Mouse (Mus musculus) stomach, embryonic 16.5 days (tissue): ENCODE data around the gene Myl6. TPM values are rescaled to one million over a fixed set of nuclear protein-coding genes. Genes with fewer than 3 reads are reported as not detected.

Experiments
- ATAC-seq: fragments of 200-750 bp; cut with Nextera tagmentation; 2 replicates; pipeline ENCODE4 v1.8.0; 2017; ENCODE audit warnings: moderate number of reproducible peaks, moderate TSS enrichment; ENCODE audit not compliant: insufficient read depth, low FRiP score
- H3K27ac ChIP-seq: fragments of 300-500 bp; sonication (generic); 2 replicates; pipeline ENCODE4 v1.5.1; 2014; ENCODE audit warnings: low read length
- H3K27me3 ChIP-seq: fragments of 300-500 bp; sonication (generic); 2 replicates; pipeline ENCODE4 v1.6.1; 2014; ENCODE audit warnings: low read length, control low read depth, mixed read lengths; ENCODE audit not compliant: control insufficient read depth, insufficient read depth
- H3K36me3 ChIP-seq: fragments of 300-500 bp; sonication (generic); 2 replicates; pipeline ENCODE4 v1.6.1; 2014; ENCODE audit warnings: low read length; ENCODE audit not compliant: control insufficient read depth, insufficient read depth
- H3K4me1 ChIP-seq: fragments of 300-500 bp; sonication (generic); 2 replicates; pipeline ENCODE4 v1.6.1; 2014; ENCODE audit warnings: low read length, control low read depth, mixed read lengths; ENCODE audit not compliant: control insufficient read depth, insufficient read depth
- H3K4me2 ChIP-seq: fragments of 300-500 bp; sonication (generic); 2 replicates; pipeline ENCODE4 v1.6.1; 2014; ENCODE audit warnings: low read depth, low read length, mixed read lengths
- H3K4me3 ChIP-seq: fragments of 300-500 bp; sonication (generic); replicated peaks from 2 replicates; pipeline ENCODE4 v1.5.1; 2014; ENCODE audit warnings: mild to moderate bottlenecking, low read length
- H3K9ac ChIP-seq: fragments of 300-500 bp; sonication (generic); 2 replicates; pipeline ENCODE4 v1.6.1; 2014; ENCODE audit warnings: low read length
- H3K9me3 ChIP-seq: fragments of 300-500 bp; sonication (generic); replicated peaks from 2 replicates; pipeline ENCODE4 v1.6.1; 2016; ENCODE audit warnings: low read length, control low read depth; ENCODE audit not compliant: control insufficient read depth
- WGBS: fragments of 180-500 bp; shearing (Covaris S2); extraction: QIAGEN DNeasy Blood & Tissue Kit; methylation state at CpG from one replicate; pipeline ENCODE4 v1.1.7; 2014; 5-methylcytosine and 5-hydroxymethylcytosine counted together
- polyA plus RNA-seq: library from polyadenylated mRNA; unstranded; fragments of >200 nt; fragmentation: Nextera tagmentation; extraction: Ambion mirVana; gene quantifications from 2 replicates; pipeline ENCODE4 v1.2.1, GENCODE M21; 2015

Myl6 gene
- polyA plus RNA-seq, 1 experiment from 2014 or later = 2,126 TPM

DNA sequence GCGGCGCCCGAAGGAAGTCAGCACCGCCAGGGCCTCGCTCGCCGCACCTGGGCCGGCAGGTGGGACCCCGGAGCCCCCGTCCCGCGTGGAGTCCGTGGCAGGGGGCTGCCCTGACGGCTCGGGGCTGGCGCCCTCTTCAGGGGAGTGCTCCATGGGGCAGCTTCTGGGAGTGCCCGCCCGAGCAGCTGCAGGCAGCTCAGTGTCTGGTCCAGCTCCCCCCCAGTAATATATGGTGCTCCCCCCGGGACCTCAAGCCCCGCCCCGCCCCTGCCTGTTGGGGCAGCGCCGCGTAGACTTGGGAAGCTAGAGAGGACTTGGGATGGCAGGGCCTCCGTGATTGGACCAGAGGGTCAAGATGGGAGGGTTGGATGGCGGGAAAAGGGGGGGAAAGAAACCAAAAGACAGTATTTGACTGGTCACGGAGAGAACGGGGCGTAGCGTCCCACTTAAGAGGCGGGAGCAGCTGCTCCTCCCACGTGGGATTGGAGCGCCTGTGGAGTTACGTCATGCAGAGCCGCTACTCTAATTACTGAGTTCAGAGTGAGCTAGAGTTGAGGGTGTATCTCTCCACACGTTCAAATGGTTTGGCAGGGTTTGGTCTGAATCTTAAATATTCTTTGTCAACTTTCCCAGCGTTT lies 31.8 kb upstream of the Myl6 start, which contains the start of gene Esyt1:
Gene Esyt1, minus strand, starts transcription at position 201 of the 638 bp plus-strand sequence.
- peak; percentile 98 for ATAC-seq
- H3K36me3 ChIP-seq = no peaks in the 10 kb centered on the region
- under 1% methylated on average over 37 of the region's 37 CpGs for WGBS

DNA sequence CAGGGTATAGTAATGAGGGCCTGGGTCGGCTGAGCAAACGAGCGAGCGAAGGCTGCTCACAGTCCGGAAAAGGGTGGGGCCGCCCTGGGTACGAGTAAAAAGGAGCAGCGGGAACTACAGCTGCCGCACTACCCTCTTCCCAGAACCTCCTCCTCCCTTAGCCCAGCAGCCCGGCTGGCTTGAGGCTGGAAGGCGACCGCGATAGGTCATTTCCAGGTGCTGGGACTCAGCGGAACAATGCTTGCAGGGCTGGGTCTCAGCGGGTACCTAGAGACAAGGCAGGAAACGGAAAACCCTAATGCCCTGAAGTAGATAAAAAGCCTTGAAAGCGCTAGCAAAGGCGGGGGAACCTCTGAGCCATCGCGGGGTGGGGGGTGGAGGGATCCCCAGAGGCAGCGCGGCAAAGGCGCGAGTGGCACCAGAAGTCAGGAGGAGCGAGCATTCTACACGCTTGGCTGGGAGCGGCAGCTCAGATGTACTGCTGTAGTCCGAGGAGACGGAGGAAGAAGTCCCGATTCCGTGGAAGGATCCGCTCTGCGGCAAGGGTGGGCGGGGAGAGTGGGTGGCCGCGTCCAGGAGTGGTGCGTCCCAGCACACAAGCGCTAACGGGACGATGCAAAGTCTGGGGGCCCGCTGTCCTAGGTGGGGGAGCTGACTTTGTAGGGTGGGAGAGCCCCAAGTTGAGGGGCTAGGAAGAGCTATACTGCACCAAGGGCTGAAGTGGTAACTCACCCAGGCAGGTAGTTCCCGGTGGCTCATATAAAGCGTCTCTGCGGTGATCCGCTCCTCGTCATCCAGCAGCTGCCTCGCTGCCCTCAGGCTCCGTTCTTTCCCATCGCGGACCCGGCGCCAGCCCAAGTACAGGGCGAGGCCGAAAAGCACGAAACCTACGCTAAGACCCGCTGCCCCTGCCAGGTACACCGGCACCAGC lies 31.1 kb upstream of the Myl6 start:
- peak overlapping the region; percentile 91 for H3K27ac ChIP-seq
- ATAC-seq = peak; percentile 24; the same call in 1 of the 2 replicates
- H3K36me3 ChIP-seq = peaks cover 5% of the 10 kb centered on the region; the same call in 1 of the 2 replicates
- peaks cover 15% of the 10 kb centered on the region for H3K4me1 ChIP-seq
- peak overlapping the region; percentile 95 for H3K4me2 ChIP-seq
- H3K9ac ChIP-seq = peak overlapping the region; percentile 93
- no peaks in the 10 kb centered on the region for H3K9me3 ChIP-seq
- no peaks in the 10 kb centered on the region for H3K27me3 ChIP-seq
- under 1% methylated on average over 58 of the region's 58 CpGs for WGBS
- peak overlapping the region; percentile 84 for H3K4me3 ChIP-seq

More for the DNA sequence above, 31.8 kb upstream of the Myl6 start, which contains the start of gene Esyt1:
- Histone ChIP-seq H3K27me3 (no peaks in the 10 kb centered on the region), H3K9me3 (no peaks in the 10 kb centered on the region), H3K27ac (peak within 1 kb of the TSS; percentile 91), H3K4me3 (peak within 1 kb of the TSS; percentile 84), H3K9ac (peak within 1 kb of the TSS; percentile 93), H3K4me1 (peaks cover 15% of the 10 kb centered on the region), H3K4me2 (peak within 1 kb of the TSS; percentile 95)

DNA sequence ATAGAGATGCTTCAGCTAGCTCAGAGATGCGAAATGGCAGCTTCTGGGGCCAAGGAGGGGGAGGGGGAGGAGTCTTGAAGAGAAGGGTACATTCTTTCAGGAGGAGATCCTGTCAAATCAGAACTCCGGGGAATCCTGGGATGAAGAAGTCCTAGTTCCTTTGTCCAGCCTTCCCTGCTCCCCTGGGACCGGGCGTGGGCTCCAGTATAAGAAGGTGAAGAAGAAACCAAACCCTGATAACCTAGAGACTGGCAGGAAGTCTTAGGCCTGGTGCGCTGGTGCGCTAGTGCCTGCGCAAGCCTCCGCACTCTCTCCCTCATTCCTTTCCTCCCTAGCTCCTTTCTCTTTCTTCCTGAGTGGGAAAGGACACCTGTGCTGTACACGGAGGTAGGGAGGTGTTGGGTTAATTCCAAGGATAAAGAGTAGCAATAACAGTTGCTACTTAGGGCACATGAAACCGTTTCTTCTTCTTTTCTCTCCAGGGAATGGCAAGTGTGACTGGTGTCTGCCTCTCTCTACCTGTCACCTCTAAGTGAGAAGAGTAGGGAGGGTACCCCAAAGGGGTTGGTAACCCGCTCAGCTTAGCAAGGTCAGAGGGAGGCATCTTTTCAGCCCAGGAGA lies 30.3 kb upstream of the Myl6 start:
- H3K9ac ChIP-seq = peak overlapping the region; percentile 93
- no peaks in the 10 kb centered on the region for H3K9me3 ChIP-seq
- peaks cover 15% of the 10 kb centered on the region for H3K4me1 ChIP-seq
- peak overlapping the region; percentile 91 for H3K27ac ChIP-seq
- H3K4me3 ChIP-seq = peak overlapping the region; percentile 84
- ATAC-seq = no peak
- WGBS = 22% methylated on average over 11 of the region's 11 CpGs
- H3K4me2 ChIP-seq = peak overlapping the region; percentile 95
- peaks cover 5% of the 10 kb centered on the region; the same call in 1 of the 2 replicates for H3K36me3 ChIP-seq
- H3K27me3 ChIP-seq = no peaks in the 10 kb centered on the region

DNA sequence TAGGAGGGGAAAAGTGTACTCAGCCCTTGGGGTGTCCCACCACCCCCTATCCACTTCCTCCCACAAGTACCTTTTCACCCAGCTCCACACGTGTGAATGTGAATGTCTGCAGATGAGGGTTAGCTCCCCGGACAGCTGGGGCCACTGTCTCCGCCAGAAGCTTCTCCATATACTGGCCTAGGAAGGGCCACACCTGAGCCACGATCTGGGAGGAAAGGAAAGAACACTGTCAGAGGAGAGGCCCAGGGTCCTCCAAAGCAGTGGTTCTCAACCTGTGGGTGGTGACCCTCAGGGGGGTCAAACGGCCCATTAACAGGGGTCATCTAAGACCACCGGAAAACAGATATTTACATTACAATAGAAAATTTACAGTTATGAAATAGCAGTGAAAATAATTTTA lies 28.4 kb upstream of the Myl6 start:
- H3K9ac ChIP-seq = no peak overlapping the region

DNA sequence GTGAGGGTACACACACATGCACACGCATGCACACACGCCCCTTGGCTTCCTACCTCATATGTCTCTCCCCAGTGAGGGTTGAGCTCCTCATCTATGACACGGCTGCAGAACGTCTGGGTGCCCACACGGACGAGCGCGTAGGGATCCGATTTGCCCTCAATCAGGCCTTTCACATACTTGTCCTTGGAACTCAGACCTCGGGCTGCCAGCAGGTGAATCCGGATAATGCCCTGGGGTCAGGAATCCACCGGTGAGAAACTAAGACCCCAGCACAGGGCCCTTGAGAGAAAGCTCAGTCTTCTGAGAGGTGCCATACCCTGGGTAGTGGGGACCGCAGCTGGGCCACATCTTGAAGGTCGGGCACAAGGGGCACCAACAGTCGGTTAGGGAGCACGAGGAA lies 26.6 kb upstream of the Myl6 start:
- Histone ChIP-seq H3K9ac (no peak overlapping the region), H3K27ac (no peak overlapping the region), H3K36me3 (peaks cover 11% of the 10 kb centered on the region; the same call in 1 of the 2 replicates), H3K9me3 (no peaks in the 10 kb centered on the region), H3K27me3 (no peaks in the 10 kb centered on the region), H3K4me2 (no peak overlapping the region), H3K4me3 (no peak overlapping the region), H3K4me1 (peaks cover 10% of the 10 kb centered on the region)
- 88% methylated on average over 16 of the region's 16 CpGs for WGBS
- ATAC-seq = no peak

More for the DNA sequence above, 28.4 kb upstream of the Myl6 start:
- no peak overlapping the region for H3K4me2 ChIP-seq
- H3K4me1 ChIP-seq = peaks cover 15% of the 10 kb centered on the region
- ATAC-seq = no peak
- H3K4me3 ChIP-seq = no peak overlapping the region
- WGBS = 75% methylated on average over 6 of the region's 6 CpGs
- H3K9me3 ChIP-seq = no peaks in the 10 kb centered on the region
- H3K36me3 ChIP-seq = peaks cover 11% of the 10 kb centered on the region; the same call in 1 of the 2 replicates
- no peaks in the 10 kb centered on the region for H3K27me3 ChIP-seq
- H3K27ac ChIP-seq = no peak overlapping the region

DNA sequence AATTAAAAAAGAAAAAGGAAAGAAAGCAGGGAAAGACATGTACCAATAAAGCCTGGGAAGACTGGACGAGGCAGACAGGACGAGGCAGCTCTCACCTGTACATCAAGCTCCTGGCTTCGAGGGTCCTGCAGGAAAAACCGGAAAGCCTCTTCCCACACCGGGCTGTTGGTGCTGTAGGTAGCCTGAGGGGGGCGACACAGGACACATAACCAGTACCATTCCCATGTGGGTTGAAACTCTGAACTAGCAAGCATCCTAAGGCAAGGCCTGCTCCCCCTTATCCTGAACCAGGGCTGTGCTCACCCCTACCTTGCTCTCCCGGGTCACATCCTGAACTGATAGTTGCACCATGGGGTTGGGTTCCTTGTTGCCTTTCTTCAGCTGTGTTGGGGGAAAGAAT lies 24.9 kb upstream of the Myl6 start:
- ATAC-seq = no peak
- 71% methylated on average over 7 of the region's 7 CpGs for WGBS
- Histone ChIP-seq H3K36me3 (peaks cover 11% of the 10 kb centered on the region; the same call in 1 of the 2 replicates), H3K27me3 (no peaks in the 10 kb centered on the region), H3K9ac (no peak overlapping the region), H3K4me2 (no peak overlapping the region), H3K4me1 (peaks cover 1% of the 10 kb centered on the region; the same call in 1 of the 2 replicates), H3K4me3 (no peak overlapping the region), H3K9me3 (no peaks in the 10 kb centered on the region), H3K27ac (no peak overlapping the region)

DNA sequence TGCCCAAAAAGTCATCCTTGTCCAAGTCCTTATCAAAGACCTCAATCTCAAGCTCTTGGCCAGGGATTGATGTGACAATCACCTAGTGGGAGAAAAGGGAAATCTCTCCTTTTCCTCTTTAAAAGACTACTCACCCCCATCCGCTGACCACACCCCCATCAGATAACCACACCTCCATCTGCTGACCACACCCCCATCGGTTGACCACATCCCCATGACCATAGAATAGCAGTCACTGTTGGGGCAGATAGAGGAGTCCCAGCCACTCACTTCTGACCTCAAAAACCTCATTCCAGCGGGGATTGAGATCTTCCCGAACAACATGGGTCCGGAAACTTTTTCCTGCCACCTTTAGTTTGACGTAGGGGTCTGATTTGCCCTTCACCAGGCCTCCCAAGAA lies 22.7 kb upstream of the Myl6 start:
- H3K9ac ChIP-seq = no peak overlapping the region
- H3K4me1 ChIP-seq = no peaks in the 10 kb centered on the region
- peaks cover 11% of the 10 kb centered on the region; the same call in 1 of the 2 replicates for H3K36me3 ChIP-seq
- no peak for ATAC-seq
- H3K27me3 ChIP-seq = no peaks in the 10 kb centered on the region
- no peaks in the 10 kb centered on the region for H3K9me3 ChIP-seq
- 40% methylated on average over 6 of the region's 6 CpGs for WGBS
- H3K4me2 ChIP-seq = no peak overlapping the region
- H3K4me3 ChIP-seq = no peak overlapping the region
- no peak overlapping the region for H3K27ac ChIP-seq

DNA sequence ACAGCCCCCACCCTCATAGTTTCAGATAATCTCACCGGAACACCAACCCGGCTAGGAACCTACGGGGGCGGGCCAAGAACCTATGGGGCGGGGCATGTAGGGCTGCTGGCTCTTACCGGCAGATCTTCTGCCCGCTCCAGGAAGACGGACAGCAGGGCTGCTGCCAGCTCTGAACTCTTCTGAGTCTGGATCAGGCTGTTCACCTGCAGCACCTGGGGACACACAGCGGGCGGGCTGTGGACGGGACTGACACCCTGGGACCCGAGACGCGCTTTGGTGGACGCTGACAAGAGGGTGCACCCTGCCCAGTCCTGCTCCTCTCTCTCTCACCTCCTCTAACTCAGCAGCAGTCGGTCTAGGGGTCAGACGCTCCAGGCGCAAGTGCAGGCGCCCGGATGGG lies 22.1 kb upstream of the Myl6 start:
- Histone ChIP-seq H3K4me1 (no peaks in the 10 kb centered on the region), H3K9me3 (no peaks in the 10 kb centered on the region), H3K9ac (peak overlapping the region; percentile 31; the same call in 1 of the 2 replicates), H3K4me2 (peak overlapping the region; percentile 36), H3K27me3 (no peaks in the 10 kb centered on the region), H3K36me3 (peaks cover 11% of the 10 kb centered on the region; the same call in 1 of the 2 replicates), H3K4me3 (no peak overlapping the region), H3K27ac (no peak overlapping the region)
- no peak for ATAC-seq
- WGBS = 42% methylated on average over 20 of the region's 20 CpGs
